Mouse (Mus musculus): ENCODE data around the gene Gpc5. TPM values are rescaled to one million over a fixed set of nuclear protein-coding genes. Genes with fewer than 3 reads are reported as not detected.

Gpc5 gene
- total RNA-seq, 1 experiment: 0.40 TPM

DNA sequence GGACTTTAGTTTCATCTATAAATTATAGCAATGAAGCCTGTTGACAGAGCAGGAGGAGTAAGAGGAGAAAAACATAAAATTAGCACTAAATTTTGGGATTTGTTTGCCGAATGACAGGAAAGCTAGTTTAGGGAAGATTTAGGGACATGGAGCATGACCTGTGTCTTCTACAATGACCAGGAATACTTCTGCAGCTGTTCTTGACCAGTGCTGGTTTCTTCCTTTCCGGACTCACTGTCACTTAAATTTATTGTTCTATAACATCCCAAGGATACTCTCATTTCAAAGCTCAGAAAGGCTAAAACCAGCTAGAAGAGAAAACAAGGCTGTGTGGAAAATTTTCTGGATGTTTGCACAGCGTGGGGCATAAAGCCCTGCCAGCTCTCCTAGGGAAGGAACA is 1361.3 kb downstream of the Gpc5 start:
- no peak overlapping the region for H3K4me3 ChIP-seq (ENCODE audit: insufficient read depth in 1 of 2, low read depth in 1 of 2, low read length in 2 of 2, poor library complexity in 1 of 2, severe bottlenecking in 1 of 2)
- no peak overlapping the region for H3K9ac ChIP-seq (ENCODE audit: insufficient read depth, low read depth, low read length, poor library complexity, severe bottlenecking)
- no peaks in the 10 kb centered on the region for H3K36me3 ChIP-seq (ENCODE audit: control insufficient read depth, insufficient read depth, low read length, poor library complexity, severe bottlenecking)
- TF ChIP-seq HCFC1 (IDR thresholded peaks at IDR 0.05; ENCODE audit: borderline replicate concordance, insufficient read depth, low read length): no peak
- no peak for TF ChIP-seq MAFK (IDR thresholded peaks at IDR 0.05; ENCODE audit: insufficient read depth, low read depth, low read length)
- TF ChIP-seq ZC3H11A (IDR thresholded peaks at IDR 0.05; ENCODE audit: borderline replicate concordance, low read depth, low read length): no peak
- no peak for TF ChIP-seq CHD2 (IDR thresholded peaks at IDR 0.05; ENCODE audit: low read depth, low read length)
- no peak for TF ChIP-seq ZNF384 (IDR thresholded peaks at IDR 0.05; ENCODE audit: low read depth, low read length)
- DNase-seq (ENCODE audit: low read depth, low spot score): no peak
- H3K4me1 ChIP-seq (ENCODE audit: control insufficient read depth in 2 of 2, insufficient read depth in 2 of 2, low read length in 2 of 2, poor library complexity in 1 of 2): no peaks in the 10 kb centered on the region
- in situ Hi-C loops (cut with MboI; ENCODE audit: low sequenced_read_pairs in 2 of 2, unreplicated experiment in 2 of 2): no loop called here
- H3K27ac ChIP-seq (ENCODE audit: insufficient read depth, low read depth, low read length, poor library complexity, severe bottlenecking): no peak overlapping the region
- H3K9me3 ChIP-seq (ENCODE audit: control insufficient read depth, insufficient read depth, low read depth, low read length): no peaks in the 10 kb centered on the region

DNA sequence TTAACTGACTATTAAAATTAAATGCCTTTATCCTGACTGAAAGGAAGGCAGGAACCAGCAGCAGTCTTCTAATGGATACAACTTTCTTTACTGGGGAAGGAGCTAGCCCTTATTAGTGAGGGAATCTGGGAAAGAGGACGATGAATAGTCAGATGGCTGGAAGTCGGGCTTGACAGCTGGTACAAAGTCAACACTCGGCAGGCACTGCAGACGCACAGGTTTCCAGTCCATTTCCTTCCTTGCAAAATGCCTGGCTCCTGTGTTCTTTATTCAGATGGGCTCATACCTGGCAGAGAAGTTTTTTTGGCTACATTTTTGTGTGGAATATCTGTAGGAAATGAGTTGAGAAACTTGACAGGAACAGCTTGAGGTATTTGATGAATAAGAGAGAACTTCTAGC is 1364.2 kb downstream of the Gpc5 start:
- in situ Hi-C loops (cut with MboI; ENCODE audit: low sequenced_read_pairs in 2 of 2, unreplicated experiment in 2 of 2): no loop called here
- Histone ChIP-seq H3K4me3 (ENCODE audit: insufficient read depth in 1 of 2, low read depth in 1 of 2, low read length in 2 of 2, poor library complexity in 1 of 2, severe bottlenecking in 1 of 2) (no peak overlapping the region), H3K9me3 (ENCODE audit: control insufficient read depth, insufficient read depth, low read depth, low read length) (no peaks in the 10 kb centered on the region), H3K9ac (ENCODE audit: insufficient read depth, low read depth, low read length, poor library complexity, severe bottlenecking) (no peak overlapping the region), H3K36me3 (ENCODE audit: control insufficient read depth, insufficient read depth, low read length, poor library complexity, severe bottlenecking) (no peaks in the 10 kb centered on the region), H3K4me1 (ENCODE audit: control insufficient read depth in 2 of 2, insufficient read depth in 2 of 2, low read length in 2 of 2, poor library complexity in 1 of 2) (no peaks in the 10 kb centered on the region), H3K27ac (ENCODE audit: insufficient read depth, low read depth, low read length, poor library complexity, severe bottlenecking) (no peak overlapping the region)
- no peak for DNase-seq (ENCODE audit: low read depth, low spot score)
- TF ChIP-seq CHD2 (IDR thresholded peaks at IDR 0.05; ENCODE audit: low read depth, low read length) (no peak), ZC3H11A (IDR thresholded peaks at IDR 0.05; ENCODE audit: borderline replicate concordance, low read depth, low read length) (no peak), MAFK (IDR thresholded peaks at IDR 0.05; ENCODE audit: insufficient read depth, low read depth, low read length) (no peak), ZNF384 (IDR thresholded peaks at IDR 0.05; ENCODE audit: low read depth, low read length) (no peak), HCFC1 (IDR thresholded peaks at IDR 0.05; ENCODE audit: borderline replicate concordance, insufficient read depth, low read length) (no peak)

GRCm38 (mm10) chr14:116473378-116474179 is 1381.6 kb downstream of the Gpc5 start:
- TF ChIP-seq HCFC1 (IDR thresholded peaks at IDR 0.05; ENCODE audit: borderline replicate concordance, insufficient read depth, low read length): no peak
- TF ChIP-seq ZNF384 (IDR thresholded peaks at IDR 0.05; ENCODE audit: low read depth, low read length): no peak
- TF ChIP-seq ZC3H11A (IDR thresholded peaks at IDR 0.05; ENCODE audit: borderline replicate concordance, low read depth, low read length): no peak
- no peak for TF ChIP-seq CHD2 (IDR thresholded peaks at IDR 0.05; ENCODE audit: low read depth, low read length)
- TF ChIP-seq MAFK (IDR thresholded peaks at IDR 0.05; ENCODE audit: insufficient read depth, low read depth, low read length): no peak
- H3K4me3 ChIP-seq (ENCODE audit: insufficient read depth in 1 of 2, low read depth in 1 of 2, low read length in 2 of 2, poor library complexity in 1 of 2, severe bottlenecking in 1 of 2): no peak overlapping the region
- in situ Hi-C loops (cut with MboI; ENCODE audit: low sequenced_read_pairs in 2 of 2, unreplicated experiment in 2 of 2): no loop called here
- no peaks in the 10 kb centered on the region for H3K36me3 ChIP-seq (ENCODE audit: control insufficient read depth, insufficient read depth, low read length, poor library complexity, severe bottlenecking)
- no peak overlapping the region for H3K9ac ChIP-seq (ENCODE audit: insufficient read depth, low read depth, low read length, poor library complexity, severe bottlenecking)
- H3K9me3 ChIP-seq (ENCODE audit: control insufficient read depth, insufficient read depth, low read depth, low read length): no peaks in the 10 kb centered on the region
- no peak overlapping the region for H3K27ac ChIP-seq (ENCODE audit: insufficient read depth, low read depth, low read length, poor library complexity, severe bottlenecking)
- H3K4me1 ChIP-seq (ENCODE audit: control insufficient read depth in 2 of 2, insufficient read depth in 2 of 2, low read length in 2 of 2, poor library complexity in 1 of 2): no peaks in the 10 kb centered on the region
- DNase-seq (ENCODE audit: low read depth, low spot score): no peak

DNA sequence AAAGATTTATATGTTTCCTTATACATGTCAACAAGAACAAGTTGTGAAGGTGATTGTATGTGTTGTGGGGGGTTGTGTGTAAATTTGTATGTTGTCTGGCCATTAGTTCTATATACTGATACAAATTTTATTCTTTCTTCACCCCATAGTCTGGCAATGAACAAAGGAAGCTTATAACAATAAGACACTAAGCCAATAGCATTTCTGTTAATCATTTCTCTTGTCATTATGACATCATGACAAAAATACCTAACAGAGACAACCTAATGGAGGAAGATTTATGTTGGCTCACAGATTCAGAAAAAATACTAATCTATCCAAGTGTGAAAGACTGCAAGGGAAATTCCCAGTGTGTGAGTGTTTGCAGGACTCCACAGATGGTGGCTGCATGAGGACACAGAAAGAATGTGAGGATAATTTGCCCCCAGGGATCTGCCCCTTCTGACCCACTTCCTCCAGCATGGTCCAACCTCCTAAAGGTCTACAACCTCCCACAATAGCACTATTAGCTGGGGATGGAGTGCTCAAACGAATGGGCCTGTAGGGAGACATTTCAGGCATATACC is 1402.4 kb downstream of the Gpc5 start:
- in situ Hi-C loops (cut with MboI; ENCODE audit: low sequenced_read_pairs in 2 of 2, unreplicated experiment in 2 of 2): no loop called here
- no peak for TF ChIP-seq ZNF384 (IDR thresholded peaks at IDR 0.05; ENCODE audit: low read depth, low read length)
- no peak for TF ChIP-seq MAFK (IDR thresholded peaks at IDR 0.05; ENCODE audit: insufficient read depth, low read depth, low read length)
- no peak for TF ChIP-seq HCFC1 (IDR thresholded peaks at IDR 0.05; ENCODE audit: borderline replicate concordance, insufficient read depth, low read length)
- no peak for TF ChIP-seq ZC3H11A (IDR thresholded peaks at IDR 0.05; ENCODE audit: borderline replicate concordance, low read depth, low read length)
- no peak for TF ChIP-seq CHD2 (IDR thresholded peaks at IDR 0.05; ENCODE audit: low read depth, low read length)
- no peaks in the 10 kb centered on the region for H3K36me3 ChIP-seq (ENCODE audit: control insufficient read depth, insufficient read depth, low read length, poor library complexity, severe bottlenecking)

More for the DNA sequence above, 1402.4 kb downstream of the Gpc5 start:
- H3K4me3 ChIP-seq (ENCODE audit: insufficient read depth in 1 of 2, low read depth in 1 of 2, low read length in 2 of 2, poor library complexity in 1 of 2, severe bottlenecking in 1 of 2): no peak overlapping the region
- no peak overlapping the region for H3K27ac ChIP-seq (ENCODE audit: insufficient read depth, low read depth, low read length, poor library complexity, severe bottlenecking)
- no peak overlapping the region for H3K9ac ChIP-seq (ENCODE audit: insufficient read depth, low read depth, low read length, poor library complexity, severe bottlenecking)
- H3K9me3 ChIP-seq (ENCODE audit: control insufficient read depth, insufficient read depth, low read depth, low read length): no peaks in the 10 kb centered on the region
- no peak for DNase-seq (ENCODE audit: low read depth, low spot score)
- no peaks in the 10 kb centered on the region for H3K4me1 ChIP-seq (ENCODE audit: control insufficient read depth in 2 of 2, insufficient read depth in 2 of 2, low read length in 2 of 2, poor library complexity in 1 of 2)
